Mouse (Mus musculus) embryo, embryonic 11.5 days (tissue): ENCODE measurements around the gene Nipsnap2.
"Not testable (repeated sequence)": the region's sequence is repeated elsewhere in the genome, so short reads cannot be mapped to it uniquely, and the experiment has no call there.

ENCODE experiments used
- DNase-seq: peaks from one replicate; pipeline ENCODE4 v3.0.0-alpha.2; 2012; ENCODE audit warnings: low read depth, low spot score

Nipsnap2 gene

GRCm38 (mm10) chr5:129761865-129762540 is 37.1 kb downstream of the Nipsnap2 start:
- DNase-seq: no peak

GRCm38 (mm10) chr5:129770443-129771355 is 45.8 kb downstream of the Nipsnap2 start:
- DNase-seq: no peak

- DNase-seq: no peak
Observed at GRCm38 (mm10) chr5:129772433-129772832, 47.6 kb downstream of the Nipsnap2 start.

GRCm38 (mm10) chr5:129773330-129773729 is 48.5 kb downstream of the Nipsnap2 start:
- not testable (repeated sequence) for DNase-seq

GRCm38 (mm10) chr5:129774661-129775060 is 49.8 kb downstream of the Nipsnap2 start:
- DNase-seq: no peak

- DNase-seq: no peak
Observed at GRCm38 (mm10) chr5:129778348-129778995, 53.6 kb downstream of the Nipsnap2 start.

- DNase-seq: peak; percentile 67
Observed at GRCm38 (mm10) chr5:129778996-129779716, 54.3 kb downstream of the Nipsnap2 start.

- DNase-seq: no peak
Observed at GRCm38 (mm10) chr5:129780131-129780530, 55.3 kb downstream of the Nipsnap2 start.

GRCm38 (mm10) chr5:129782211-129782610 is 57.3 kb downstream of the Nipsnap2 start:
- peak; percentile 8 for DNase-seq

GRCm38 (mm10) chr5:129785235-129785870 is 60.5 kb downstream of the Nipsnap2 start:
- DNase-seq: no peak

GRCm38 (mm10) chr5:129786161-129786560 is 61.3 kb downstream of the Nipsnap2 start:
- no peak for DNase-seq

- peak; percentile 100 for DNase-seq
Observed at GRCm38 (mm10) chr5:129786818-129787790, 62.2 kb downstream of the Nipsnap2 start, which contains the start of gene Psph. Gene Psph (minus strand): TSS chr5:129787449.

GRCm38 (mm10) chr5:129787818-129788593 is 63.1 kb downstream of the Nipsnap2 start:
- DNase-seq: no peak

GRCm38 (mm10) chr5:129790591-129790990 is 65.7 kb downstream of the Nipsnap2 start:
- not testable (repeated sequence) for DNase-seq
